Mouse (Mus musculus): ENCODE results near the gene S100a16. TPM values are rescaled to one million over a fixed set of nuclear protein-coding genes. Genes with fewer than 3 reads are reported as not detected.

S100a16 gene
- polyA plus RNA-seq, 1 experiment: not detected

- 83% methylated on average over 1 of the region's 1 CpGs for WGBS
- no peak overlapping the region for H3K27ac ChIP-seq (ENCODE audit: insufficient read depth, low read depth, low read length)
- H3K4me1 ChIP-seq (ENCODE audit: control insufficient read depth, insufficient read depth, low read length): peaks cover 6% of the 10 kb centered on the region; the same call in 1 of the 2 replicates
- TF ChIP-seq CTCF (IDR thresholded peaks at IDR 0.05; ENCODE audit: insufficient read depth, low read depth, low read length): no peak
- no peak for TF ChIP-seq POLR2A (IDR thresholded peaks at IDR 0.05; ENCODE audit: insufficient read depth, low read depth, low read length)
- no peak overlapping the region for H3K4me3 ChIP-seq (ENCODE audit: insufficient read depth, low read depth, low read length)
These were observed 1.6 kb upstream of the S100a16 start for GRCm38 (mm10) chr3:90535446-90535845.

DNA sequence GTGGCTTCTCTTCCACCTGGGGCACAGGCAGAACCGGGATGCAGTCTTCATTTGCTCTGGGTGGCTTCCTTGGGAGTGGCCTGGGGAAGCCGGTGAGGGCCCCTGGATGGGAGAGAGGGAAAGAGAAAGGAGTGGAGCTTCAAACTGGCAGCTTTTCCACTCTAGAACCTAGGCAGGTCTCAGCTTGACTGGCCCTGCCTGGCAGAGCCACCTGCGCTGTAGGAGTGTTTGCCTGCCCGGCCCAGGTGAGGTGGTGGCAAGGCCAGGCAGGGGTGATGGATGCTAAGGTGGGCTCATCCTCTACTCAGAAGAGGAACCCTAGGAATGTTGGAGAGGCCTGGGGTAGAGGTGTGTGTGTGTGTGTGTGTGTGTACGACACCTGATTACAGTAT is 847 bp downstream of the S100a16 start:
- H3K27ac ChIP-seq (ENCODE audit: insufficient read depth, low read depth, low read length): no peak overlapping the region

DNA sequence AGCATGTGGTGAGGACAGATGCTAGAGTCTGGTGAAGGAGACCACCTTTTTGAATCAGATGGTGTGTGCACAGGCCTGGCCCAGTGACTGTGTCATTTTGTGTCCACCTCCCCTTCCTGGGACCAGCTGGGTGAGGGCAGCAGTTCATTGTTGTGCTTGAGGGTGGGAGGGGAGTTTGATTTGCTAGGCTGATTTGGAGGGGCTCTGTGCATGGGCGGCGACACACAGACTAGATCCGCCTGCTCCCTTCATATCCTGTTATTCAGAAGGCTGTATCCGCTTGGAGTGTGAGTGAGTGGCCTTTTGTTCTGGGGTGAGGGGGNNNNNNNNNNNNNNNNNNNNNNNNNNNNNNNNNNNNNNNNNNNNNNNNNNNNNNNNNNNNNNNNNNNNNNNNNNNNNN is 3.9 kb downstream of the S100a16 start:
- 54% methylated on average over 4 of the region's 4 CpGs for WGBS
- peak overlapping the region; percentile 4; the same call in 1 of the 2 replicates for H3K4me3 ChIP-seq (ENCODE audit: insufficient read depth, low read depth, low read length)
- peaks cover 13% of the 10 kb centered on the region; the same call in 1 of the 2 replicates for H3K4me1 ChIP-seq (ENCODE audit: control insufficient read depth, insufficient read depth, low read length)
- peak overlapping the region; percentile 53 for H3K27ac ChIP-seq (ENCODE audit: insufficient read depth, low read depth, low read length)
- TF ChIP-seq POLR2A (IDR thresholded peaks at IDR 0.05; ENCODE audit: insufficient read depth, low read depth, low read length) (no peak), CTCF (IDR thresholded peaks at IDR 0.05; ENCODE audit: insufficient read depth, low read depth, low read length) (no peak)

More for the DNA sequence above, 847 bp downstream of the S100a16 start:
- peaks cover 13% of the 10 kb centered on the region; the same call in 1 of the 2 replicates for H3K4me1 ChIP-seq (ENCODE audit: control insufficient read depth, insufficient read depth, low read length)
- H3K4me3 ChIP-seq (ENCODE audit: insufficient read depth, low read depth, low read length): peak overlapping the region; percentile 41
- TF ChIP-seq POLR2A (IDR thresholded peaks at IDR 0.05; ENCODE audit: insufficient read depth, low read depth, low read length) (no peak), CTCF (IDR thresholded peaks at IDR 0.05; ENCODE audit: insufficient read depth, low read depth, low read length) (no peak)
- 82% methylated on average over 5 of the region's 5 CpGs for WGBS

- no peak overlapping the region for H3K27ac ChIP-seq (ENCODE audit: insufficient read depth, low read depth, low read length)
- no peak for TF ChIP-seq CTCF (IDR thresholded peaks at IDR 0.05; ENCODE audit: insufficient read depth, low read depth, low read length)
- TF ChIP-seq POLR2A (IDR thresholded peaks at IDR 0.05; ENCODE audit: insufficient read depth, low read depth, low read length): no peak
- WGBS: 84% methylated on average over 5 of the region's 5 CpGs
- no peaks in the 10 kb centered on the region for H3K4me1 ChIP-seq (ENCODE audit: control insufficient read depth, insufficient read depth, low read length)
- no peak overlapping the region for H3K4me3 ChIP-seq (ENCODE audit: insufficient read depth, low read depth, low read length)
These were observed 12.8 kb downstream of the S100a16 start for GRCm38 (mm10) chr3:90549676-90550420.

- Histone ChIP-seq H3K27ac (ENCODE audit: insufficient read depth, low read depth, low read length) (no peak overlapping the region), H3K4me1 (ENCODE audit: control insufficient read depth, insufficient read depth, low read length) (no peaks in the 10 kb centered on the region), H3K4me3 (ENCODE audit: insufficient read depth, low read depth, low read length) (no peak overlapping the region)
- WGBS: 83% methylated on average over 2 of the region's 2 CpGs
- no peak for TF ChIP-seq POLR2A (IDR thresholded peaks at IDR 0.05; ENCODE audit: insufficient read depth, low read depth, low read length)
- no peak for TF ChIP-seq CTCF (IDR thresholded peaks at IDR 0.05; ENCODE audit: insufficient read depth, low read depth, low read length)
These were observed 13.4 kb downstream of the S100a16 start for GRCm38 (mm10) chr3:90550421-90550790.

DNA sequence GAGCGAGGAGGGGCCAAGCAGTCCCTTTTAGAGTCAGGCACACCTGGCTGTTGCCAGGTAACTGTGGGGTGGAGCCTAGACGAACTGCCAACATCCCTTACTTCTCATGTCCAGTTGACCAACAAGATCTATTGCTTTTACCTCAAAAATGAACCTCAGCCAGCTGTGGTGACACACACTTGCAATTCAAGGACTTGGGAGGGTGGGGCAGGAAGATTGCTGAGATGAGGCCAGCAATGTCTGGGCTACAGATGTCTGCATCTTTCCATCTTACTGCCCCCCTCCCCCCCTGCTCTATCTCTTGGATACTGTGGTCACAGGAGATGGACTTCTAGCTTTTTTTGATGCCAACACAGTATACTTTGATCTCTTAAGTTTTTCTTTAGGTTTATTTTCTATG is 15.2 kb downstream of the S100a16 start:
- TF ChIP-seq CTCF (IDR thresholded peaks at IDR 0.05; ENCODE audit: insufficient read depth, low read depth, low read length) (no peak), POLR2A (IDR thresholded peaks at IDR 0.05; ENCODE audit: insufficient read depth, low read depth, low read length) (no peak)
- no peaks in the 10 kb centered on the region for H3K4me1 ChIP-seq (ENCODE audit: control insufficient read depth, insufficient read depth, low read length)
- WGBS: 93% methylated on average over 2 of the region's 2 CpGs
- no peak overlapping the region for H3K4me3 ChIP-seq (ENCODE audit: insufficient read depth, low read depth, low read length)
- no peak overlapping the region for H3K27ac ChIP-seq (ENCODE audit: insufficient read depth, low read depth, low read length)

DNA sequence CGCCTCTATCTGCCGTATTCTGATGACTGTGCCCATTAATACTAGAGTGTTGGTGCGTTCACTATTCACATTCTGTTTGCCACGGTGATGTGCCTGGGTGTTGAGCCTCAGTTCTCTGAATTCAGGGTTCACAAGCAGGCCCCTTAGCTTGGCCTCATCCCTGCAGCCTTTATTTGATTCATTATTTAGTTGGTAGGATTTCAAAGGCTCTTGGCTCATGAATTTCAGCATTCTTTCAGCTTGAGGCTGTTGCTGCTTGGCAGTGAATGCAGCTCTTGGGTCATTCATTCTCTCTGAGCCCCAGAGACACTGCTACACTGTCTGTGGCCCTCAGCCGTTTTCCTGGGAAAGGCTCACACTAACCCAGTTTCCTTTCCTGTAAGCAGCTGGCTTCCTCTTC is 18.9 kb downstream of the S100a16 start:
- 41% methylated on average over 5 of the region's 5 CpGs for WGBS
- Histone ChIP-seq H3K4me3 (ENCODE audit: insufficient read depth, low read depth, low read length) (no peak overlapping the region), H3K4me1 (ENCODE audit: control insufficient read depth, insufficient read depth, low read length) (no peaks in the 10 kb centered on the region), H3K27ac (ENCODE audit: insufficient read depth, low read depth, low read length) (no peak overlapping the region)
- no peak for TF ChIP-seq CTCF (IDR thresholded peaks at IDR 0.05; ENCODE audit: insufficient read depth, low read depth, low read length)
- no peak for TF ChIP-seq POLR2A (IDR thresholded peaks at IDR 0.05; ENCODE audit: insufficient read depth, low read depth, low read length)

DNA sequence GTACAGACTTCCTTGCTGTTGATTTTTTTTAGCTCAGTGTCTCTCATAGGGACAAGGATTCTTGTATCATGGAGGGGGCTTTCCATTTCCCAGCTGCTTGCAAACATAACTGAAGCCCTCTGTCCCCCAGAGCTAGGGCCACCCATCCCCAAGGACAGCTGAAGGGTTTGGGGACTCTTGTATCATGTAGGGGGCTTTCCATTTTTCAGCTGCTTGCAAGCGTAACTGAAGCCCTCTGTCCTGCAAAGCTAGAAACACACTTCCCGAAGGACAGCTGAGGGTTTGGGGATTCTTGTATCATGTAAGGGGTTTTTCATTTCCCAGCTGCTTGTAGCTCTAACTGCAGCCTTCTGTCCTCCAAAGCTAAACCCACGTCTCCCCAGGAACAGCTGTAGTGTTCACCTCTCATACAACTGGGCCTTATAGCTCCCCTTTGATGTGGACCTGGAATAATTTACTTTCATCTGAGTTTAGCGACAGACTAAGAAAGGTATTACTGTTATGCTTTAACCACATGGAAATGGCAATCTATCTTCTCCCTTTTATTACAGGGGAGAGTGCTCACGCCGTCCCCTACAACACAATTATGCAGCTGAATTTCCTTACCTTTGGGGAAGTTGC is 23.1 kb downstream of the S100a16 start, which contains the start of gene S100a3:
S100a3 (plus strand) TSS at position 571 of the 621 bp plus-strand sequence.
- WGBS: 89% methylated on average over 6 of the region's 6 CpGs
- no peak within 1 kb of the TSS for H3K27ac ChIP-seq (ENCODE audit: insufficient read depth, low read depth, low read length)
- TF ChIP-seq CTCF (IDR thresholded peaks at IDR 0.05; ENCODE audit: insufficient read depth, low read depth, low read length) (no peak), POLR2A (IDR thresholded peaks at IDR 0.05; ENCODE audit: insufficient read depth, low read depth, low read length) (no peak)

GRCm38 (mm10) chr3:90574691-90575090 is 37.6 kb downstream of the S100a16 start:
- Histone ChIP-seq H3K27ac (ENCODE audit: insufficient read depth, low read depth, low read length) (no peak overlapping the region), H3K4me1 (ENCODE audit: control insufficient read depth, insufficient read depth, low read length) (peaks cover 4% of the 10 kb centered on the region), H3K4me3 (ENCODE audit: insufficient read depth, low read depth, low read length) (no peak overlapping the region)
- 43% methylated on average over 5 of the region's 5 CpGs for WGBS
- TF ChIP-seq CTCF (IDR thresholded peaks at IDR 0.05; ENCODE audit: insufficient read depth, low read depth, low read length) (no peak), POLR2A (IDR thresholded peaks at IDR 0.05; ENCODE audit: insufficient read depth, low read depth, low read length) (no peak)

More for the DNA sequence above, 23.1 kb downstream of the S100a16 start, which contains the start of gene S100a3:
- Histone ChIP-seq H3K4me1 (ENCODE audit: control insufficient read depth, insufficient read depth, low read length) (no peaks in the 10 kb centered on the region), H3K4me3 (ENCODE audit: insufficient read depth, low read depth, low read length) (no peak within 1 kb of the TSS)
